Mouse (Mus musculus) thymus, adult 2 months (tissue): ENCODE measurements around the gene Cyp2c29. TPM values are rescaled to one million over a fixed set of nuclear protein-coding genes. Genes with fewer than 3 reads are reported as not detected.
"Not testable (repeated sequence)": the region's sequence is repeated elsewhere in the genome, so short reads cannot be mapped to it uniquely, and the experiment has no call there.

Source experiments
- DNase-seq: peaks from one replicate; pipeline ENCODE4 v3.0.0; 2021
- H3K27ac ChIP-seq: fragments of 200-500 bp; 2 replicates; pipeline ENCODE4 v1.5.1; 2012; ENCODE audit warnings: low read length, control low read depth; ENCODE audit not compliant: control insufficient read depth, insufficient read depth
- H3K27me3 ChIP-seq: fragments of 200-500 bp; 2 replicates; pipeline ENCODE4 v1.6.1; 2012; ENCODE audit warnings: mild to moderate bottlenecking, low read length, moderate library complexity, mixed read lengths; ENCODE audit not compliant: control insufficient read depth, insufficient read depth
- H3K36me3 ChIP-seq: fragments of 200-500 bp; 2 replicates; pipeline ENCODE4 v1.6.1; 2012; ENCODE audit warnings: mild to moderate bottlenecking, low read length, moderate library complexity; ENCODE audit not compliant: control insufficient read depth, insufficient read depth
- H3K4me1 ChIP-seq: fragments of 200-500 bp; replicated peaks from 2 replicates; pipeline ENCODE4 v1.6.1; 2012; ENCODE audit warnings: low read length; ENCODE audit not compliant: control insufficient read depth, insufficient read depth
- H3K4me3 ChIP-seq: fragments of 200-500 bp; 2 replicates; pipeline ENCODE4 v1.5.1; 2012; ENCODE audit warnings: mild to moderate bottlenecking, low read length, control low read depth, moderate library complexity; ENCODE audit not compliant: control insufficient read depth, insufficient read depth
- CTCF ChIP-seq: fragments of 200-500 bp; IDR thresholded peaks from 2 replicates; pipeline ENCODE4 v1.5.1; 2012; ENCODE audit warnings: mild to moderate bottlenecking, control low read depth, low read length, moderate library complexity, borderline replicate concordance; ENCODE audit not compliant: control insufficient read depth, poor library complexity, insufficient read depth; ENCODE audit errors: extremely low read depth
- POLR2A ChIP-seq: fragments of 200-500 bp; IDR thresholded peaks from 2 replicates; pipeline ENCODE4 v1.6.1; 2012; ENCODE audit warnings: mild to moderate bottlenecking, low read length, control low read depth, moderate library complexity; ENCODE audit not compliant: control insufficient read depth, poor library complexity, insufficient read depth; ENCODE audit errors: extremely low read depth
- WGBS: fragments of 180-500 bp; shearing (Covaris S2); methylation state at CpG from one replicate; pipeline ENCODE4 v1.1.7; 2018; 5-methylcytosine and 5-hydroxymethylcytosine counted together
- polyA plus RNA-seq: library from polyadenylated mRNA; depleted of rRNA; stranded (reverse); fragments of >200 nt; gene quantifications from 2 replicates; pipeline ENCODE4 v1.2.3, GENCODE M21; 2012; rRNA removed

The Cyp2c29 gene
- 0.05 and 1.7 TPM in 2 replicates for polyA plus RNA-seq

GRCm38 (mm10) chr19:39269105-39269504 is at the start of gene Cyp2c29:
Cyp2c29 (plus strand) TSS chr19:39269405.
- not testable (repeated sequence) for H3K4me3 ChIP-seq, H3K4me1 ChIP-seq, DNase-seq, H3K27me3 ChIP-seq, H3K27ac ChIP-seq, H3K36me3 ChIP-seq
- WGBS, result no CpG with 5 or more reads among the region's 1 CpGs

- not testable (repeated sequence) for H3K4me1 ChIP-seq, DNase-seq
- 76% methylated on average over 2 of the region's 2 CpGs for WGBS
Observed at GRCm38 (mm10) chr19:39267036-39267435, 2.2 kb upstream of the Cyp2c29 start.

GRCm38 (mm10) chr19:39282801-39283200 is 13.6 kb downstream of the Cyp2c29 start:
- Histone ChIP-seq H3K4me1 (no peaks in the 10 kb centered on the region), H3K27ac (no peak overlapping the region), H3K36me3 (no peaks in the 10 kb centered on the region), H3K4me3 (no peak overlapping the region), H3K27me3 (no peaks in the 10 kb centered on the region)
- DNase-seq, result no peak
- TF ChIP-seq CTCF, result no peak
- TF ChIP-seq POLR2A, result no peak

More at GRCm38 (mm10) chr19:39267036-39267435, 2.2 kb upstream of the Cyp2c29 start:
- H3K27me3 ChIP-seq, H3K36me3 ChIP-seq, H3K4me3 ChIP-seq, H3K27ac ChIP-seq: not testable (repeated sequence)

GRCm38 (mm10) chr19:39285637-39286036 is 16.4 kb downstream of the Cyp2c29 start:
- Histone ChIP-seq H3K27me3 (no peaks in the 10 kb centered on the region), H3K36me3 (no peaks in the 10 kb centered on the region), H3K4me1 (no peaks in the 10 kb centered on the region), H3K4me3 (no peak overlapping the region), H3K27ac (no peak overlapping the region)
- TF ChIP-seq POLR2A, result no peak
- no peak for TF ChIP-seq CTCF
- DNase-seq, result no peak

- Histone ChIP-seq H3K4me3 (no peak overlapping the region), H3K36me3 (no peaks in the 10 kb centered on the region), H3K27ac (no peak overlapping the region), H3K4me1 (no peaks in the 10 kb centered on the region), H3K27me3 (no peaks in the 10 kb centered on the region)
- DNase-seq, result no peak
- TF ChIP-seq CTCF (no peak), POLR2A (no peak)
- 86% methylated on average over 4 of the region's 4 CpGs for WGBS
Observed at GRCm38 (mm10) chr19:39286825-39287224, 17.6 kb downstream of the Cyp2c29 start.

GRCm38 (mm10) chr19:39288978-39289377 is 19.8 kb downstream of the Cyp2c29 start:
- H3K27ac ChIP-seq, result no peak overlapping the region

More at GRCm38 (mm10) chr19:39288978-39289377, 19.8 kb downstream of the Cyp2c29 start:
- no peak overlapping the region for H3K4me3 ChIP-seq
- 67% methylated on average over 3 of the region's 3 CpGs for WGBS
- DNase-seq, result no peak
- H3K27me3 ChIP-seq, result no peaks in the 10 kb centered on the region
- no peaks in the 10 kb centered on the region for H3K36me3 ChIP-seq
- TF ChIP-seq POLR2A (no peak), CTCF (no peak)
- no peaks in the 10 kb centered on the region for H3K4me1 ChIP-seq

Other genes starting within 250 kb of the Cyp2c29 start
- gene Cyp2c65, start 208.4 kb upstream of the Cyp2c29 start, polyA plus RNA-seq, result not detected in 2 replicates
- 0.09 TPM in 1 of 2 replicates, not detected in the other for gene Cyp2c66, start 155.5 kb upstream of the Cyp2c29 start, polyA plus RNA-seq
- 0.04 TPM in 1 of 2 replicates, not detected in the other for gene Cyp2c38, start 193.7 kb downstream of the Cyp2c29 start, polyA plus RNA-seq
- gene Cyp2c39, start 241.5 kb downstream of the Cyp2c29 start, polyA plus RNA-seq, result 0.07 and 0.23 TPM in 2 replicates